Mouse (Mus musculus): ENCODE results near the gene Osbpl10. TPM values are rescaled to one million over a fixed set of nuclear protein-coding genes. Genes with fewer than 3 reads are reported as not detected.

Gene Osbpl10
- total RNA-seq, 2 experiments from 2014 or later = 17.1 to 19.7 TPM

- no peak for DNase-seq (ENCODE audit: low spot score in 2 of 2)
Observed at GRCm38 (mm10) chr9:115214572-115215571, 236.5 kb downstream of the Osbpl10 start.

GRCm38 (mm10) chr9:115215830-115216701 is 237.7 kb downstream of the Osbpl10 start:
- DNase-seq (ENCODE audit: low spot score in 2 of 2) = no peak

GRCm38 (mm10) chr9:115217984-115218383 is 239.6 kb downstream of the Osbpl10 start:
- DNase-seq (ENCODE audit: low spot score in 2 of 2) = no peak

GRCm38 (mm10) chr9:115220466-115220865 is 242.1 kb downstream of the Osbpl10 start:
- no peak for DNase-seq (ENCODE audit: low spot score in 2 of 2)

- no peak for DNase-seq (ENCODE audit: low spot score in 2 of 2)
Observed at GRCm38 (mm10) chr9:115221265-115221664, 242.9 kb downstream of the Osbpl10 start.

GRCm38 (mm10) chr9:115224744-115225354 is 246.5 kb downstream of the Osbpl10 start:
- DNase-seq (ENCODE audit: low spot score in 2 of 2) = no peak

- DNase-seq (ENCODE audit: low spot score in 2 of 2) = no peak
Observed at GRCm38 (mm10) chr9:115229145-115229544, 250.8 kb downstream of the Osbpl10 start.

- DNase-seq (ENCODE audit: low spot score in 2 of 2) = no peak
Observed at GRCm38 (mm10) chr9:115229676-115230075, 251.3 kb downstream of the Osbpl10 start.

- no peak for DNase-seq (ENCODE audit: low spot score in 2 of 2)
Observed at GRCm38 (mm10) chr9:115230141-115230540, 251.8 kb downstream of the Osbpl10 start.

GRCm38 (mm10) chr9:115231476-115231875 is 253.1 kb downstream of the Osbpl10 start:
- DNase-seq (ENCODE audit: low spot score in 2 of 2) = no peak

- no peak for DNase-seq (ENCODE audit: low spot score in 2 of 2)
Observed at GRCm38 (mm10) chr9:115233721-115234120, 255.4 kb downstream of the Osbpl10 start.

GRCm38 (mm10) chr9:115234561-115234960 is 256.2 kb downstream of the Osbpl10 start:
- DNase-seq (ENCODE audit: low spot score in 2 of 2) = no peak

GRCm38 (mm10) chr9:115236352-115236841 is 258.0 kb downstream of the Osbpl10 start:
- no peak for DNase-seq (ENCODE audit: low spot score in 2 of 2)

GRCm38 (mm10) chr9:115237943-115238342 is 259.6 kb downstream of the Osbpl10 start:
- DNase-seq (ENCODE audit: low spot score in 2 of 2) = no peak

GRCm38 (mm10) chr9:115239861-115240260 is 261.5 kb downstream of the Osbpl10 start:
- DNase-seq (ENCODE audit: low spot score in 2 of 2) = no peak

GRCm38 (mm10) chr9:115243630-115244029 is 265.3 kb downstream of the Osbpl10 start:
- DNase-seq (ENCODE audit: low spot score in 2 of 2) = no peak

GRCm38 (mm10) chr9:115245092-115245491 is 266.7 kb downstream of the Osbpl10 start:
- DNase-seq (ENCODE audit: low spot score in 2 of 2) = no peak

- DNase-seq (ENCODE audit: low spot score in 2 of 2) = no peak
Observed at GRCm38 (mm10) chr9:115249145-115249544, 270.8 kb downstream of the Osbpl10 start.

GRCm38 (mm10) chr9:115257733-115258286 is 279.4 kb downstream of the Osbpl10 start:
- no peak for DNase-seq (ENCODE audit: low spot score in 2 of 2)

- no peak for DNase-seq (ENCODE audit: low spot score in 2 of 2)
Observed at GRCm38 (mm10) chr9:115259866-115260265, 281.5 kb downstream of the Osbpl10 start.

GRCm38 (mm10) chr9:115260464-115260863 is 282.1 kb downstream of the Osbpl10 start:
- DNase-seq (ENCODE audit: low spot score in 2 of 2) = no peak

Measured in layer of hippocampus, postnatal 14 days (tissue).